8 mouse cellular contexts compared by ENCODE assay signal in the genomic region with DNA sequence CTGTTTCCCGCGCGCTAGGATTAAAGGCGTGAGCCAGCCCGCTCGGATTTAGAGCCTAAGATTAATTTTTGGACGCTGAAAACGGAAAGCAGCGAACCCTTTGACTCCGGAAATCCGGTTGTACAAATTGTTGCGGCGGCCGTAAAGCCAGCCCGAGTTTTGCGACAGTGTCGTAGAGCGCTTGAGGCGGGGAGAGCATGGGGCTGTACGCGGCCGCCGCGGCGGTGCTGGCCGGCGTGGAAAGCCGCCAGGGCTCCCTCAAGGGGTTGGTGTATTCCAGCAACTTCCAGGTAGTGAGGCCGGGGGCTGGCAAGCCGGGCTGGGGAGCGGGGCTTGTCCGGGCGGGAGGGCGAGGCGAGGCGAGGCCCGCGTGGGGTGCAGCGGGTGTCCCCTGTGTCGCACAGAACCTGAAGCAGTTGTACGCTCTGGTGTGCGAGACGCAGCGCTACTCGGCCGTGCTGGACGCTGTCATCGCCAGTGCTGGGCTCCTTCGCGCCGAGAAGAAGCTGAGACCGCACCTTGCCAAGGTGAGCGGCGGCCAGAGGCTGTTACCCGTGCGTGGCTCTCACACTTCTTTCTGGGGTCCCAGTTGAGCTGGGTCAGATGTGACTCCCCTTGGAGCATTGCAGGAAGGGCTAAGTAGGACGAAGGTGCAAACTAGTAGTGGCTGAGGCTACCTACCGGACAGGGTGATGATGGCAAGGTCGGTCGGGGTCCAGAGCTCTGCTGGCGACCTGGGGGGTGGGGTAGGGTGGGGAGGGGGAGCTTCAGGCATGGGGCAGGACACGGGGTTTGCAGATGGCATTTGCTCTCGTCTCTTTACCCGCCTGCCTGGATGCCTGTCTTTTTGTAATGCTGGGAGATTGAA. TPM values are rescaled to one million over a fixed set of nuclear protein-coding genes. Genes with fewer than 3 reads are reported as not detected.
A peak's percentile ranks its signal among the peaks of the same experiment; 100 is the strongest.
DNase-seq lines count a peak whose midpoint lies in the region; ATAC-seq and TF ChIP-seq lines count a peak whose summit lies in the region.

TSS of gene Nsun5 (plus strand) at position 167 of the 868 bp plus-strand sequence.

- H3K27ac ChIP-seq in cortical plate, adult 2 months (ENCODE audit: insufficient read depth, low read length): 0 out of 2 replicates have a peak within 1 kb of the TSS, but pooled peaks have one; percentile 7

- H3K4me1 ChIP-seq in cortical plate, adult 2 months (ENCODE audit: control insufficient read depth, insufficient read depth, low read length): peaks cover 4% of the 10 kb centered on the region; the same call in 1 of the 2 replicates

- no peak for TF ChIP-seq CTCF in cortical plate, adult 2 months (IDR thresholded peaks at IDR 0.05; ENCODE audit: extremely low read depth, insufficient read depth, low read length)

- peak; percentile 97 for DNase-seq in gastrocnemius, postnatal 10 days
- DNase-seq in induced T-regulatory cell, adult 2 months (ENCODE audit: low read depth): peak; percentile 98
- peak; percentile 75 to 95 for DNase-seq in left cerebral cortex, adult 9 months (ENCODE audit: low spot score in 2 of 2)
- peak; percentile 99 for DNase-seq in right cerebral cortex, postnatal 14 days
- peak; percentile 94 to 95 for DNase-seq in urinary bladder, postnatal 36 days (ENCODE audit: low spot score in 2 of 2)

- ATAC-seq in activated CD4-positive, CD25-positive, alpha-beta regulatory T cell, adult 4 months: peak; percentile 85
- peak; percentile 93 for ATAC-seq in megakaryocyte progenitor cell, adult 5-6 weeks (replicated peaks; ENCODE audit: poor library complexity)

- H3K4me3 ChIP-seq in cortical plate, adult 2 months (ENCODE audit: insufficient read depth, low read length): peak within 1 kb of the TSS; percentile 98

- TF ChIP-seq POLR2A in cortical plate, adult 2 months (IDR thresholded peaks at IDR 0.05; ENCODE audit: extremely low read depth, insufficient read depth, low read length): 0 out of 2 replicates have a peak, but pooled peaks have one; percentile 43

RNA-seq across cellular contexts. Expression of gene Nsun5, which starts in this region (rescaled TPM):
- polyA plus RNA-seq in activated CD4-positive, CD25-positive, alpha-beta regulatory T cell, adult 4 months (2017; shearing (Covaris generic)): 10 to 100 TPM; 19.9 to 22.0 TPM
- polyA plus RNA-seq in cortical plate, adult 2 months (2012; rRNA removed): 33.6 and 34.4 TPM in 2 replicates
- total RNA-seq in gastrocnemius, postnatal 10 days (2021): 10 to 100 TPM in 1 of 2 experiments, 1 to 10 TPM in 1; 9.6 to 12.1 TPM
- total RNA-seq in megakaryocyte progenitor cell, adult 5-6 weeks (2015): 15.8 and 18.2 TPM in 2 replicates
- 22.0 and 24.3 TPM in 2 replicates for total RNA-seq in megakaryocyte progenitor cell, adult 5-6 weeks (2017)

Comparison
In these comparisons a context has a peak if more than half of its experiments do, and no peak if none do; other contexts are left out.
1. Peak in every context shown above with its lines: DNase-seq, ATAC-seq, H3K4me3 ChIP-seq and H3K27ac ChIP-seq.